Mouse (Mus musculus) heart, embryonic 15.5 days (tissue): ENCODE measurements around the gene Slc2a2. TPM values are rescaled to one million over a fixed set of nuclear protein-coding genes. Genes with fewer than 3 reads are reported as not detected.
A peak's percentile ranks its signal among the peaks of the same experiment; 100 is the strongest.

ENCODE experiments used
- ATAC-seq: fragments of 200-750 bp; cut with Nextera tagmentation; replicated peaks from 2 replicates; pipeline ENCODE4 v1.8.0; 2017; ENCODE audit warnings: low read depth, moderate TSS enrichment; ENCODE audit not compliant: insufficient number of reproducible peaks, insufficient read depth, low FRiP score
- H3K27ac ChIP-seq: fragments of 300-500 bp; sonication (generic); 2 replicates; pipeline ENCODE4 v1.5.1; 2015; ENCODE audit warnings: mild to moderate bottlenecking, inconsistent platforms
- H3K27me3 ChIP-seq: fragments of 300-500 bp; sonication (generic); 2 replicates; pipeline ENCODE4 v1.6.1; 2015; ENCODE audit warnings: inconsistent platforms
- H3K36me3 ChIP-seq: fragments of 300-500 bp; sonication (generic); 2 replicates; pipeline ENCODE4 v1.6.1; 2015; ENCODE audit warnings: mild to moderate bottlenecking, inconsistent platforms
- H3K4me1 ChIP-seq: fragments of 300-500 bp; sonication (generic); replicated peaks from 2 replicates; pipeline ENCODE4 v1.6.1; 2015; ENCODE audit warnings: inconsistent platforms
- H3K4me2 ChIP-seq: fragments of 300-500 bp; sonication (generic); 2 replicates; pipeline ENCODE4 v1.6.1; 2015; ENCODE audit warnings: inconsistent platforms, mild to moderate bottlenecking, moderate library complexity
- H3K4me3 ChIP-seq: fragments of 300-500 bp; sonication (generic); 2 replicates; pipeline ENCODE4 v1.5.1; 2015; ENCODE audit warnings: mild to moderate bottlenecking, inconsistent platforms
- H3K9ac ChIP-seq: fragments of 300-500 bp; sonication (generic); 2 replicates; pipeline ENCODE4 v1.6.1; 2015; ENCODE audit warnings: mild to moderate bottlenecking, inconsistent platforms
- H3K9me3 ChIP-seq: fragments of 300-500 bp; sonication (generic); replicated peaks from 2 replicates; pipeline ENCODE4 v1.6.1; 2016; ENCODE audit warnings: inconsistent platforms
- WGBS: fragments of 180-500 bp; shearing (Covaris S2); methylation state at CpG from one replicate; pipeline ENCODE4 v1.1.7; 2015; ENCODE audit warnings: mixed read lengths; 5-methylcytosine and 5-hydroxymethylcytosine counted together
- polyA plus RNA-seq: library from polyadenylated mRNA; unstranded; fragments of >200 nt; fragmentation: Nextera tagmentation; extraction: Ambion mirVana; gene quantifications from 2 replicates; pipeline ENCODE4 v1.2.1, GENCODE M21; 2015

Slc2a2 gene
- polyA plus RNA-seq = 0.15 and 0.25 TPM in 2 replicates

- Histone ChIP-seq H3K27me3 (no peaks in the 10 kb centered on the region), H3K9ac (no peak within 1 kb of the TSS), H3K36me3 (no peaks in the 10 kb centered on the region), H3K27ac (no peak within 1 kb of the TSS), H3K9me3 (no peaks in the 10 kb centered on the region), H3K4me2 (no peak within 1 kb of the TSS), H3K4me1 (no peaks in the 10 kb centered on the region), H3K4me3 (no peak within 1 kb of the TSS)
- 70% methylated on average over 2 of the region's 2 CpGs for WGBS
- ATAC-seq = no peak
Observed at GRCm38 (mm10) chr3:28697797-28698196, at the start of gene Slc2a2. Gene Slc2a2, plus strand, starts transcription at chr3:28697903.

DNA sequence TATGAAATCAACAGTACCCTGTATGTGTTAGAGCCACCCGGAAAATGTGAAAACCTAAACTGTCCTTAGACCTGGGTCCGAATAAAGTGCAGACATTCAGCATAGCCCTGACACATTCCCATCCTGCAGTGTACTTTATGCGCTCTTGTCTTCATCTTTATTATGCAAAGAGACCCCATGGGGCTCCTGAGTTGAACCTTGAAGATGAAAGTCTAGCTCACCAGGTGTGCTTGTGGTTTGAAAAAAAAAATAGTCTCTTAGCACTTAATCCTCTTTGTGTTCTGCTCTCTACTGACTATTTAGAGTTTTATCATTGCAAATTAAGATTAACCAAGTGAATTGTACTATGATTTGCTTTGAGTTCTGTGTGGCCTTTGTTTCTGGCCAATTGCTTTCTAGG is 45.1 kb upstream of the Slc2a2 start:
- Histone ChIP-seq H3K27ac (no peak overlapping the region), H3K27me3 (no peaks in the 10 kb centered on the region), H3K4me3 (no peak overlapping the region), H3K4me1 (no peaks in the 10 kb centered on the region), H3K4me2 (no peak overlapping the region), H3K9ac (no peak overlapping the region), H3K36me3 (no peaks in the 10 kb centered on the region), H3K9me3 (no peaks in the 10 kb centered on the region)
- no peak for ATAC-seq
- WGBS = 82% methylated on average over 3 of the region's 3 CpGs

- ATAC-seq = no peak
- H3K4me3 ChIP-seq = no peak overlapping the region
- no peaks in the 10 kb centered on the region for H3K27me3 ChIP-seq
- no peaks in the 10 kb centered on the region for H3K4me1 ChIP-seq
- H3K4me2 ChIP-seq = no peak overlapping the region
- H3K9ac ChIP-seq = no peak overlapping the region
- H3K27ac ChIP-seq = no peak overlapping the region
- 80% methylated on average over 3 of the region's 3 CpGs for WGBS
- no peaks in the 10 kb centered on the region for H3K9me3 ChIP-seq
- H3K36me3 ChIP-seq = no peaks in the 10 kb centered on the region
Observed at GRCm38 (mm10) chr3:28653043-28653442, 44.7 kb upstream of the Slc2a2 start.

DNA sequence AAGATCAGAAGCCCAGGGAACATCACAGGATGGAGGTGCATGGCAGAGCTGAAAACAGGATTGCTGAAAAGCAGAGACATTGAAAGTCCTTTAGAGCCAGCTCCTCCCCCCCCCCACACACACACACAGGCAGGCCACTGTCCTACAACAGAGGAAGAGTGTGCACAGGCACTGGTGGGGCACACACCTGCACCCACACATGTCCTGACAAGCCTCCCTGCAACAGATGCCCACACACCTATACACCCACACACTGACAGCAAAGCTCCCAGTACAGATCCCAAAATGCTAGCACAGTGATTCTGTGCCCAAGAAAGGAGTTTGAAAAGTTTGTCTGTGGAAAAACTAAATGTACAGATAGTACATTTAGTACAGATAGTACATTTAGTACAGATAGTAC is 43.0 kb upstream of the Slc2a2 start:
- Histone ChIP-seq H3K9ac (no peak overlapping the region), H3K4me3 (no peak overlapping the region), H3K4me1 (no peaks in the 10 kb centered on the region), H3K27me3 (no peaks in the 10 kb centered on the region), H3K9me3 (no peaks in the 10 kb centered on the region), H3K27ac (no peak overlapping the region), H3K36me3 (no peaks in the 10 kb centered on the region), H3K4me2 (no peak overlapping the region)
- no peak for ATAC-seq

- Histone ChIP-seq H3K36me3 (no peaks in the 10 kb centered on the region), H3K9me3 (no peaks in the 10 kb centered on the region), H3K9ac (no peak overlapping the region), H3K4me3 (no peak overlapping the region), H3K4me2 (no peak overlapping the region), H3K27me3 (no peaks in the 10 kb centered on the region), H3K4me1 (no peaks in the 10 kb centered on the region), H3K27ac (no peak overlapping the region)
- 54% methylated on average over 1 of the region's 1 CpGs for WGBS
- no peak for ATAC-seq
Observed at GRCm38 (mm10) chr3:28658349-28658748, 39.4 kb upstream of the Slc2a2 start.

DNA sequence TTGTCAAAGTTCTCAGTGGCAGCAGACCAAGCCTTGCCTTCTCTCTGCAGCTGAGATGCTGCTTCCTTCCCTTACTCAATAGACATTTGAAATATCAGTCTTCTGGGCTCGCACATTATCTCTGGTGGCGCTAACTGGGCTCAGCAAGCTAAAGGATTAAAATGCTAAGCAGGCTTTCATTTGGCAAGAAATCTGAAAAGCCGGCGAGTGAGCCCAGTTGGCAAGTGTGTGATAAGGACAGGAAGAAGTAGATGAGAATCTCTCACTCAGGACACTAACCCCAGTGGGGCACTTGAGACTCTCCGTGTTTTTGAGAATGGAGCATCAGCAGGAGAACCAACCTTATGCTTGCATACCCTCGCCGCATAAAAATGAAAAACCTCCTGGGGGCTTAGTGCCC is 16.9 kb upstream of the Slc2a2 start:
- Histone ChIP-seq H3K4me3 (no peak overlapping the region), H3K4me1 (no peaks in the 10 kb centered on the region), H3K9ac (no peak overlapping the region), H3K27me3 (no peaks in the 10 kb centered on the region), H3K4me2 (no peak overlapping the region), H3K9me3 (no peaks in the 10 kb centered on the region), H3K36me3 (no peaks in the 10 kb centered on the region), H3K27ac (no peak overlapping the region)
- ATAC-seq = no peak
- 44% methylated on average over 7 of the region's 7 CpGs for WGBS

- Histone ChIP-seq H3K9ac (no peak overlapping the region), H3K4me3 (no peak overlapping the region), H3K27ac (no peak overlapping the region), H3K9me3 (no peaks in the 10 kb centered on the region), H3K27me3 (no peaks in the 10 kb centered on the region), H3K4me1 (no peaks in the 10 kb centered on the region), H3K36me3 (no peaks in the 10 kb centered on the region), H3K4me2 (no peak overlapping the region)
- 41% methylated on average over 6 of the region's 6 CpGs for WGBS
- no peak for ATAC-seq
Observed at GRCm38 (mm10) chr3:28681866-28682265, 15.8 kb upstream of the Slc2a2 start.

GRCm38 (mm10) chr3:28682411-28682810 is 15.3 kb upstream of the Slc2a2 start:
- no peak for ATAC-seq
- H3K9ac ChIP-seq = no peak overlapping the region
- WGBS = 73% methylated on average over 3 of the region's 3 CpGs
- H3K4me1 ChIP-seq = no peaks in the 10 kb centered on the region
- no peak overlapping the region for H3K4me2 ChIP-seq
- H3K9me3 ChIP-seq = no peaks in the 10 kb centered on the region
- H3K4me3 ChIP-seq = no peak overlapping the region
- H3K27ac ChIP-seq = no peak overlapping the region
- H3K27me3 ChIP-seq = no peaks in the 10 kb centered on the region
- H3K36me3 ChIP-seq = no peaks in the 10 kb centered on the region

DNA sequence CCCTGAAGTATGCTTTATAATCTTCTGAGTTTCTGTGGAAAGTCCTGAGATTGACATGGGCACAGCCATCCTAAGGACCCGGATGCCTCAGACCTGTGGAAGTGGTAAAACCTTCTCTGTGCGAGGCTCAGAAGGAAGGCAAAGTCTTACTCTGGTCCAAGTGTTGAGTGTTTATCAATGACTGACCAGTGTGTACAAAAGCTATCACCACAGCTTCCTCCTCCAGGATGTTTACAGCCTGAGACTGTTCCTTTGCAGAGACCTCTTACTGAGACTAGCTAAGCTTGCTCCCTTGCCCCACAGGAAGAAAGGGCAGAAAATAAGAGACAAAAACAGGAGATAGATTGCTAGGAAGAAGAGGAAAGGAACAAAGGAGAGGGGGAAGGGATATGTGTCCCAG is 12.2 kb upstream of the Slc2a2 start:
- Histone ChIP-seq H3K4me1 (no peaks in the 10 kb centered on the region), H3K9ac (no peak overlapping the region), H3K27ac (no peak overlapping the region), H3K4me2 (no peak overlapping the region), H3K4me3 (no peak overlapping the region), H3K9me3 (no peaks in the 10 kb centered on the region), H3K36me3 (no peaks in the 10 kb centered on the region), H3K27me3 (no peaks in the 10 kb centered on the region)
- WGBS = 55% methylated on average over 2 of the region's 2 CpGs
- no peak for ATAC-seq

DNA sequence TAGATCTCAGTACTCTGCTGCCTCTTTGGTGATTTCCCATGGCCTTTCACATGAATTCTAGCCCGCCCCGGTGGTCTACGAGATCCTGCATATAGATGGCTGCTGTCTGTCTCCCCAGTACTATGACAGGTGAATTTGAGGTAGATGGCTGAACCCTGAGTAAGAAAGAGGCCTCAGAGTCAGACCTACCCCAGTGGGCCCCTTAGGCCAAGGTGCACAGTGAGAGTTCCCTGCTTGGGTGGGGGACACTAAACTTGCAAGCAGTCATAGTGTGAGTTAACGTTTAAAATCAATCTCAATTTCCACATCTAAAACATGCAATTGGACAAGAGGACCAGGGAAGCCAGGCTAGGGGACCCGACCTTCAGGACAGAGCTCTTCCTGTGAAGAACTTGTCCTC is 2.9 kb upstream of the Slc2a2 start:
- Histone ChIP-seq H3K27ac (no peak overlapping the region), H3K9me3 (no peaks in the 10 kb centered on the region)

GRCm38 (mm10) chr3:28695608-28696007 is 2.1 kb upstream of the Slc2a2 start:
- ATAC-seq = no peak
- H3K27ac ChIP-seq = no peak overlapping the region
- 75% methylated on average over 13 of the region's 13 CpGs for WGBS

More for the DNA sequence above, 2.9 kb upstream of the Slc2a2 start:
- Histone ChIP-seq H3K9ac (no peak overlapping the region), H3K27me3 (no peaks in the 10 kb centered on the region), H3K4me1 (no peaks in the 10 kb centered on the region), H3K4me3 (no peak overlapping the region), H3K4me2 (no peak overlapping the region), H3K36me3 (no peaks in the 10 kb centered on the region)
- WGBS = 81% methylated on average over 5 of the region's 5 CpGs
- no peak for ATAC-seq

GRCm38 (mm10) chr3:28696162-28696561 is 1.5 kb upstream of the Slc2a2 start:
- Histone ChIP-seq H3K4me2 (peak overlapping the region; percentile 27; the same call in 1 of the 2 replicates), H3K27me3 (no peaks in the 10 kb centered on the region)
- ATAC-seq = 0 out of 2 replicates have a peak, but pooled peaks have one; percentile 22

More at GRCm38 (mm10) chr3:28695608-28696007, 2.1 kb upstream of the Slc2a2 start:
- Histone ChIP-seq H3K4me3 (no peak overlapping the region), H3K27me3 (no peaks in the 10 kb centered on the region), H3K4me2 (0 out of 2 replicates have a peak overlapping the region, but pooled peaks have one; percentile 27), H3K9me3 (no peaks in the 10 kb centered on the region), H3K9ac (no peak overlapping the region), H3K4me1 (no peaks in the 10 kb centered on the region), H3K36me3 (no peaks in the 10 kb centered on the region)

More at GRCm38 (mm10) chr3:28696162-28696561, 1.5 kb upstream of the Slc2a2 start:
- H3K9ac ChIP-seq = no peak overlapping the region
- no peaks in the 10 kb centered on the region for H3K36me3 ChIP-seq
- 47% methylated on average over 10 of the region's 10 CpGs for WGBS
- H3K9me3 ChIP-seq = no peaks in the 10 kb centered on the region
- no peak overlapping the region for H3K4me3 ChIP-seq
- H3K27ac ChIP-seq = no peak overlapping the region
- H3K4me1 ChIP-seq = no peaks in the 10 kb centered on the region
